Mouse (Mus musculus) lung, adult 2 months (tissue): ENCODE measurements around the gene Borcs5.

ENCODE experiments used
- CTCF ChIP-seq: fragments of 200-500 bp; IDR thresholded peaks from 2 replicates; pipeline ENCODE4 v1.5.1; 2011; ENCODE audit warnings: mild to moderate bottlenecking, low read length, control low read depth; ENCODE audit not compliant: insufficient read depth
- POLR2A ChIP-seq: fragments of 200-500 bp; IDR thresholded peaks from 2 replicates; pipeline ENCODE4 v1.6.1; 2011; ENCODE audit warnings: low read depth, mild to moderate bottlenecking, control low read depth, low read length, borderline replicate concordance; ENCODE audit errors: extremely low read depth

- TF ChIP-seq CTCF (no peak), POLR2A (no peak)
Observed at GRCm38 (mm10) chr6:134702184-134702583, 62.9 kb downstream of the Borcs5 start.
